Mouse (Mus musculus): ENCODE results near the gene Myh1. TPM values are rescaled to one million over a fixed set of nuclear protein-coding genes. Genes with fewer than 3 reads are reported as not detected.

Myh1 gene
- total RNA-seq, 2 experiments from 2014 or later = 0.27 to 0.55 TPM

DNA sequence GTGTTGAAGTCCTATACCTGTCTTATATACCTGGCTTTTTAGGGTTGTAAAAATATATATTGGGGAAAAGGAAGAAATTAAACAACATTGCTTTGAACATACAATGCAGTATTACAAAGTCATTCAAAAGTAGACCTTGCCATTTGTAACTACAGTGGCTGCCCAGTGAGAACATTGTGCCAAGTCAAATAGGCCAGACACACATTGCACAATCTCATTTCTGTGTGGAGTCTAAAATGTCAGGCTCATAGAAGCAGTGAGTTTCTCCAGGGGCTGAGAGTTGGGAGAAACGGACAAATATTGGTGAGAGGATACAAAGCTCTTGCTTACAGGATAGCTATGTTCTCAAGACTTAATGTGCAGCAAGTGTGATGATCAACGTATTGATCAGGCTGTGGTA, 30.1 kb downstream of the Myh1 start:
- no peak for DNase-seq (ENCODE audit: low spot score in 2 of 2)

DNA sequence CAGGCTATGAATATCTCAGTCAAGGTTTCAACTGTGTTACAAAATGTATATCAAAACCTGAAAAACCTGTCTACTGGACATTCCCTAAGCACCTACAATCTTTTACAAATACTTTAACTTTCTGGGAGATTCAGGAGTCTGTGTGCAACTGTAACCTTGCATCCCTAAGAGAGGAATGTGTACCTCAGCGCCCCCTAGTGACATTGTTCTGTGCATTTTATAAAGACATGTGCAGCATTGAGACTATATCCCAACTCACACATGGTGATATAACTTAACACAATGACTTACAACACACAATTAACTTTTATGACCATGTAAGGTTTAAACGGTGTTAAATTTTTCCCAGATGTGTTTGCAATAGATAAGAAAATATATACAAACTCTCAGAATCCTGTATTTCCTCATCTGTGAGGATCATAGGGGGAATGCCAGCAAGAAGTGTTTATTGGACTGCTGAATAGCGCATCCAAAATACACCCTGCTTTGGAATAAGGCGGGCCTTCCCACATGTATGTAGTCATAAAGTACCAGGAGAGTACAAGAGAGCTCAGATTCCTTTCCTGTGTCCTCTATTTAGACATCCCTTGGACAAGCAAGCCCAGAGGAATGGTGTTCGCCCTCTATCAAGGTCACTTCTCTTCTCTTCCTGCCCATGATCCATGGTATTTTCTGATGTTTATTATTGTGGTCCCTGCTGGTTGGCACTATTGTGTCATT, 35.9 kb downstream of the Myh1 start:
- DNase-seq (ENCODE audit: low spot score in 2 of 2) = peak; percentile 49 to 63

DNA sequence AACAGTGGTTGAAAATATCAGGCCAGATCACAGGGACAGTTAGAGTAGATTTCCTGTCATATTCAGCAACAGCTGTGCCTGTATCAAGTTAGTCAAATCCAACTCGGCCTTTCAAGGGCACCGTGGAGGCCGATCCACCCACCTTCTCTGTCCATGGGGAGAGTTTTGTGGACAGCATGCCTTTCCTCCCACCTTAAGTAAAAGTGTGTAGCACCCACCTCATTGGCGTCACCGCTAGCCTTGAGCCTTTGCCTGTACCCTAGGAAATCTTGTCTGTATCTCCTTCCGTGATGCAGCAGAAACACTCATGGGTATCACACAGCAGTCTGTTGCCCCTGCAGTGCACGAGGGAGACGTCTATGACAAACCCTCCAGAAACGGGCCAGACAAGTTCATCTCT, 36.9 kb downstream of the Myh1 start:
- DNase-seq (ENCODE audit: low spot score in 2 of 2) = no peak

DNA sequence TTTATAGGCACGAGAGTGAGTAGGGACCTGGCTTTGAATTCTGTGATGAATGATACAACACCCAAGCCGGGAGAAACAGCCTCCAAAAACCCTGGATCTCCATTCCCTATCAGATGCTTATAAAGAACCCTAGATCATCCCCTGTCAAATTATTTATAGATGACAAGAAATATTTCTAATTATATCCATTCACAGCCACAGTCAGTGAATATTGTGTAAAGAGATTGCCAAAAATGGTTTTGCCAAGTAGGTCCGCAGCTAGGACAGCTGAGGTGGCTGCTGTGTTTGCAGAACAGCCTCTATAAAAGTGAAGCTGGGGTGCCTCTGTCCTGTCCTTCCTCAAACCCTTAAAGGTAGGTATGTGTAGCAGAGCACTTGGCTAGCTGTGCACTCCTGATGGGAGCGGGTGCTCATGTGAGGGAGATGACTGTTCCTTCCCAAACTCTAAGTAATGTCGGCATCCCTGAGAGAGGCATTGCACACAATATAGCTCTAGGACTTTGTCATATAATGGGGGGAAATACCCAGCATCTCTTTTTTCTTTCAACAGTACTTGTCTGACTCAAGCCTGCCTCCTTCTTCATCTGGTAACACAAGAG, 37.7 kb downstream of the Myh1 start, which contains the start of gene Myh4:
Gene Myh4 (plus strand): TSS at position 549 of the 599 bp plus-strand sequence.
- DNase-seq (ENCODE audit: low spot score in 2 of 2) = no peak

DNA sequence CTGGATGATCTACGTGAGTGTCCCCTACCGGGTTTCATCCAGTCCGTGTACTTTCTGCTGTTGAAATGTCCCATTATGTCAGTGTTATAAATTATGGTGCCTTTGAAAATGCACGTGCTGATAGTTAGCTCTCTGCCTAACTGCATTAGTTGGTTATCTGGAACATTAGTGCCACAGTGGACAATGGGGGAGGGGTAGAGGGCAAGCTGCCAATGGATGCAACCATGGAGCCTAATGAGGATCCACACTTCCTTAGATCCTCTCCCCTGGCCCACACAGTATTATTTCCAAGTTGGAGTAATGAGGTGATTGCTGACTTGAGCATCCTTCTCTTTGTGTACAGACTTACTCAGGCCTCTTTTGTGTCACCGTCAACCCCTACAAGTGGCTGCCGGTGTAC, 41.2 kb downstream of the Myh1 start:
- DNase-seq (ENCODE audit: low spot score in 2 of 2) = no peak

DNA sequence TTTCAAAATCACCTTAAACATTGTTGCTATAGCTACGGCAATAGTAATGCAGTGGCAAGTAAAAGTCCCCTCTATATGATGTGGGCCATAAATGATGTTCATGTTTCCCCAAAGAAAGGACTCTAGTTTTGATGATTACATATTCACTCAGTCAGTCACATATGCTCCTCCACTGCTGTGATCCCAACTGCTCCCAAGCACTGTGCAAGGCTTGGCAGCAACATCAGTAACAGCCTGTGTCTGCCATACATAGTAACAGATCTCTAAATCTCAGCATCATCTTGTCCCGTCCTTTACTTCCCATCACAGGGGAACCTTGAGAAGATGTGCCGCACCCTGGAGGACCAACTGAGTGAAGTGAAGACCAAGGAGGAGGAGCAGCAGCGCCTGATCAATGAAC, 53.8 kb downstream of the Myh1 start:
- DNase-seq (ENCODE audit: low spot score in 2 of 2) = peak; percentile 8 to 21

DNA sequence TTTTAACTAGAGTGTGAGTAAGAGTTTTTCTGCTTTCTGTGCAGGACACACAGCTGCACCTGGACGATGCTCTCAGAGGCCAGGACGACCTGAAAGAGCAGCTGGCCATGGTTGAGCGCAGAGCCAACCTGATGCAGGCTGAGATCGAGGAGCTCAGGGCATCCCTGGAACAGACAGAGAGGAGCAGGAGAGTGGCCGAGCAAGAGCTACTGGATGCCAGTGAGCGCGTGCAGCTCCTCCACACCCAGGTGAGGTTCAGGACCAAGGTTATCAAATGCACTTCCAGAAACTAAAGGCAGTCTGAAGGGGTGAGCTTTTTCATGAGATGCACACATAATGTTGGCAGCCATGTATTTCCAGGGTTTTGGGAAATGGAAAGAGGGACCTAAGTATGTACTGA, 57.2 kb downstream of the Myh1 start:
- no peak for DNase-seq (ENCODE audit: low spot score in 2 of 2)

DNA sequence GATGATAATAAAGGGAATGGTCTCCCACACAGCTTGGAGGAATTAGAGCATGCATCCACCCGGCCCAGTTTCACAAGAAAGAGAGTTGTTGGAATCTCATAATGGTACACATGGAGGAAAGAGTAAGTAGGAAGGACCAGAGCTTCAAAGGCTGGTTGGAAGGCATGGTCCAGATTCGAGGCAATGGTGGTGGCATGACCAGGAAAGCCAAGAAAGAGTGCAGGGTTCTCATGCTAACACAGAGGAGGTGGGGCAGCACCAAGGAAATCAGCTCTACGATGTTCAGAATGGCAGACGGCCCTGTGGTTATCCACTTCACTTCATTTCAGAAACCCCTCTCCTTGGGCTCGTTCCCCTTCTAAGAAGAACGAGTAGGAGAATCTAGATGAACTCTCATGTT, 61.1 kb downstream of the Myh1 start:
- no peak for DNase-seq (ENCODE audit: low spot score in 2 of 2)

Other genes with a start within 250 kb of the Myh1 start
- gene Tmem238l, start 243.4 kb upstream of the Myh1 start, total RNA-seq (2021) = not detected
- 1 to 10 TPM in 1 of 2 experiments, under 1 TPM in 1; 0.27 to 1.1 TPM for gene Tmem220, start 174.9 kb upstream of the Myh1 start, total RNA-seq (2021)
- gene Adprm, start 147.5 kb upstream of the Myh1 start, total RNA-seq (2021) = 10 to 100 TPM; 20.7 to 24.1 TPM
- 10 to 100 TPM in 1 of 2 experiments, 1 to 10 TPM in 1; 9.4 to 10.9 TPM for gene Sco1, start 147.4 kb upstream of the Myh1 start, total RNA-seq (2021)
- 1 to 10 TPM; 1.1 to 1.5 TPM for gene Myh3, start 121.8 kb upstream of the Myh1 start, total RNA-seq (2021)
- gene Myh2, start 29.0 kb upstream of the Myh1 start, total RNA-seq (2021) = under 1 TPM; 0.25 to 0.48 TPM
- under 1 TPM; 0.38 to 0.39 TPM for gene Myh4, start 38.0 kb downstream of the Myh1 start, total RNA-seq (2021)
- gene Myh8, start 77.1 kb downstream of the Myh1 start, total RNA-seq (2021) = 1 to 10 TPM; 2.5 to 3.1 TPM
- under 1 TPM; 0.27 to 0.32 TPM for gene Myh13, start 121.6 kb downstream of the Myh1 start, total RNA-seq (2021)